Mouse (Mus musculus): Measurements from ENCODE around the gene Tbc1d21. TPM values are rescaled to one million over a fixed set of nuclear protein-coding genes. Genes with fewer than 3 reads are reported as not detected.

The Tbc1d21 gene
- polyA plus RNA-seq, 1 experiment from 2014 or later = not detected

GRCm38 (mm10) chr9:58388381-58388780 is 18.1 kb upstream of the Tbc1d21 start:
- Histone ChIP-seq H3K27ac (ENCODE audit: low read length) (no peak overlapping the region), H3K27me3 (ENCODE audit: control insufficient read depth, insufficient read depth, low read depth, low read length) (no peaks in the 10 kb centered on the region), H3K4me3 (ENCODE audit: low read depth, low read length) (no peak overlapping the region), H3K9ac (ENCODE audit: low read depth, low read length) (no peak overlapping the region), H3K4me1 (ENCODE audit: control insufficient read depth, insufficient read depth, low read length) (no peaks in the 10 kb centered on the region), H3K9me3 (replicated peaks; ENCODE audit: control insufficient read depth, low read length, poor library complexity, severe bottlenecking) (no peaks in the 10 kb centered on the region), H3K36me3 (ENCODE audit: control insufficient read depth, insufficient read depth, low read length) (no peaks in the 10 kb centered on the region), H3K4me2 (ENCODE audit: low read length) (no peak overlapping the region)
- ATAC-seq = no peak
- WGBS = 68% methylated on average over 3 of the region's 3 CpGs

- Histone ChIP-seq H3K36me3 (ENCODE audit: control insufficient read depth, insufficient read depth, low read length) (no peaks in the 10 kb centered on the region), H3K27ac (ENCODE audit: low read length) (no peak overlapping the region), H3K9me3 (replicated peaks; ENCODE audit: control insufficient read depth, low read length, poor library complexity, severe bottlenecking) (no peaks in the 10 kb centered on the region), H3K4me2 (ENCODE audit: low read length) (no peak overlapping the region), H3K9ac (ENCODE audit: low read depth, low read length) (no peak overlapping the region), H3K27me3 (ENCODE audit: control insufficient read depth, insufficient read depth, low read depth, low read length) (no peaks in the 10 kb centered on the region), H3K4me3 (ENCODE audit: low read depth, low read length) (no peak overlapping the region), H3K4me1 (ENCODE audit: control insufficient read depth, insufficient read depth, low read length) (peaks cover 3% of the 10 kb centered on the region)
- peak; percentile 71 for ATAC-seq
- 45% methylated on average over 4 of the region's 4 CpGs for WGBS
Observed at GRCm38 (mm10) chr9:58378878-58379277, 8.6 kb upstream of the Tbc1d21 start.

GRCm38 (mm10) chr9:58373912-58374431 is 3.7 kb upstream of the Tbc1d21 start:
- H3K27ac ChIP-seq (ENCODE audit: low read length) = no peak overlapping the region
- no peak overlapping the region for H3K9ac ChIP-seq (ENCODE audit: low read depth, low read length)
- H3K36me3 ChIP-seq (ENCODE audit: control insufficient read depth, insufficient read depth, low read length) = no peaks in the 10 kb centered on the region
- 52% methylated on average over 12 of the region's 12 CpGs for WGBS
- no peak overlapping the region for H3K4me3 ChIP-seq (ENCODE audit: low read depth, low read length)
- no peaks in the 10 kb centered on the region for H3K9me3 ChIP-seq (replicated peaks; ENCODE audit: control insufficient read depth, low read length, poor library complexity, severe bottlenecking)
- no peaks in the 10 kb centered on the region for H3K27me3 ChIP-seq (ENCODE audit: control insufficient read depth, insufficient read depth, low read depth, low read length)
- peaks cover 3% of the 10 kb centered on the region for H3K4me1 ChIP-seq (ENCODE audit: control insufficient read depth, insufficient read depth, low read length)
- ATAC-seq = no peak
- no peak overlapping the region for H3K4me2 ChIP-seq (ENCODE audit: low read length)

- no peaks in the 10 kb centered on the region for H3K9me3 ChIP-seq (replicated peaks; ENCODE audit: control insufficient read depth, low read length, poor library complexity, severe bottlenecking)
Observed at GRCm38 (mm10) chr9:58371914-58372313, 1.7 kb upstream of the Tbc1d21 start.

GRCm38 (mm10) chr9:58369644-58370043 is 611 bp downstream of the Tbc1d21 start:
- WGBS = 51% methylated on average over 6 of the region's 6 CpGs
- H3K9ac ChIP-seq (ENCODE audit: low read depth, low read length) = no peak overlapping the region
- H3K4me1 ChIP-seq (ENCODE audit: control insufficient read depth, insufficient read depth, low read length) = no peaks in the 10 kb centered on the region
- no peak for ATAC-seq
- no peaks in the 10 kb centered on the region for H3K9me3 ChIP-seq (replicated peaks; ENCODE audit: control insufficient read depth, low read length, poor library complexity, severe bottlenecking)
- no peaks in the 10 kb centered on the region for H3K36me3 ChIP-seq (ENCODE audit: control insufficient read depth, insufficient read depth, low read length)
- H3K27ac ChIP-seq (ENCODE audit: low read length) = no peak overlapping the region
- H3K27me3 ChIP-seq (ENCODE audit: control insufficient read depth, insufficient read depth, low read depth, low read length) = no peaks in the 10 kb centered on the region
- no peak overlapping the region for H3K4me2 ChIP-seq (ENCODE audit: low read length)
- H3K4me3 ChIP-seq (ENCODE audit: low read depth, low read length) = no peak overlapping the region

More at GRCm38 (mm10) chr9:58371914-58372313, 1.7 kb upstream of the Tbc1d21 start:
- Histone ChIP-seq H3K9ac (ENCODE audit: low read depth, low read length) (no peak overlapping the region), H3K4me1 (ENCODE audit: control insufficient read depth, insufficient read depth, low read length) (peaks cover 3% of the 10 kb centered on the region), H3K27ac (ENCODE audit: low read length) (no peak overlapping the region), H3K36me3 (ENCODE audit: control insufficient read depth, insufficient read depth, low read length) (no peaks in the 10 kb centered on the region), H3K4me3 (ENCODE audit: low read depth, low read length) (no peak overlapping the region), H3K4me2 (ENCODE audit: low read length) (no peak overlapping the region), H3K27me3 (ENCODE audit: control insufficient read depth, insufficient read depth, low read depth, low read length) (no peaks in the 10 kb centered on the region)
- ATAC-seq = no peak
- WGBS = 73% methylated on average over 8 of the region's 8 CpGs

GRCm38 (mm10) chr9:58364325-58364724 is 5.9 kb downstream of the Tbc1d21 start:
- no peak overlapping the region for H3K4me3 ChIP-seq (ENCODE audit: low read depth, low read length)
- H3K9me3 ChIP-seq (replicated peaks; ENCODE audit: control insufficient read depth, low read length, poor library complexity, severe bottlenecking) = no peaks in the 10 kb centered on the region
- no peaks in the 10 kb centered on the region for H3K36me3 ChIP-seq (ENCODE audit: control insufficient read depth, insufficient read depth, low read length)
- H3K9ac ChIP-seq (ENCODE audit: low read depth, low read length) = no peak overlapping the region
- no peaks in the 10 kb centered on the region for H3K27me3 ChIP-seq (ENCODE audit: control insufficient read depth, insufficient read depth, low read depth, low read length)
- no peaks in the 10 kb centered on the region for H3K4me1 ChIP-seq (ENCODE audit: control insufficient read depth, insufficient read depth, low read length)
- H3K4me2 ChIP-seq (ENCODE audit: low read length) = no peak overlapping the region
- WGBS = 81% methylated on average over 8 of the region's 8 CpGs
- no peak overlapping the region for H3K27ac ChIP-seq (ENCODE audit: low read length)
- ATAC-seq = no peak

GRCm38 (mm10) chr9:58361956-58362355 is 8.3 kb downstream of the Tbc1d21 start:
- no peak overlapping the region for H3K9ac ChIP-seq (ENCODE audit: low read depth, low read length)
- H3K4me2 ChIP-seq (ENCODE audit: low read length) = no peak overlapping the region
- ATAC-seq = no peak
- no peaks in the 10 kb centered on the region for H3K36me3 ChIP-seq (ENCODE audit: control insufficient read depth, insufficient read depth, low read length)
- no peaks in the 10 kb centered on the region for H3K9me3 ChIP-seq (replicated peaks; ENCODE audit: control insufficient read depth, low read length, poor library complexity, severe bottlenecking)
- no peak overlapping the region for H3K27ac ChIP-seq (ENCODE audit: low read length)
- H3K27me3 ChIP-seq (ENCODE audit: control insufficient read depth, insufficient read depth, low read depth, low read length) = no peaks in the 10 kb centered on the region
- H3K4me1 ChIP-seq (ENCODE audit: control insufficient read depth, insufficient read depth, low read length) = no peaks in the 10 kb centered on the region
- 85% methylated on average over 7 of the region's 7 CpGs for WGBS
- H3K4me3 ChIP-seq (ENCODE audit: low read depth, low read length) = no peak overlapping the region

- no peak for ATAC-seq
- WGBS = 94% methylated on average over 1 of the region's 1 CpGs
Observed at GRCm38 (mm10) chr9:58361373-58361772, 8.9 kb downstream of the Tbc1d21 start.

GRCm38 (mm10) chr9:58355262-58356050 is 14.8 kb downstream of the Tbc1d21 start:
- WGBS = 23% methylated on average over 6 of the region's 6 CpGs
- ATAC-seq = no peak
- peak overlapping the region; percentile 38; the same call in 1 of the 2 replicates for H3K27ac ChIP-seq (ENCODE audit: low read length)

More at GRCm38 (mm10) chr9:58361373-58361772, 8.9 kb downstream of the Tbc1d21 start:
- no peaks in the 10 kb centered on the region for H3K4me1 ChIP-seq (ENCODE audit: control insufficient read depth, insufficient read depth, low read length)
- H3K9me3 ChIP-seq (replicated peaks; ENCODE audit: control insufficient read depth, low read length, poor library complexity, severe bottlenecking) = no peaks in the 10 kb centered on the region
- H3K4me3 ChIP-seq (ENCODE audit: low read depth, low read length) = no peak overlapping the region
- H3K36me3 ChIP-seq (ENCODE audit: control insufficient read depth, insufficient read depth, low read length) = no peaks in the 10 kb centered on the region
- no peak overlapping the region for H3K27ac ChIP-seq (ENCODE audit: low read length)
- no peaks in the 10 kb centered on the region for H3K27me3 ChIP-seq (ENCODE audit: control insufficient read depth, insufficient read depth, low read depth, low read length)
- no peak overlapping the region for H3K9ac ChIP-seq (ENCODE audit: low read depth, low read length)
- no peak overlapping the region for H3K4me2 ChIP-seq (ENCODE audit: low read length)

More at GRCm38 (mm10) chr9:58355262-58356050, 14.8 kb downstream of the Tbc1d21 start:
- Histone ChIP-seq H3K27me3 (ENCODE audit: control insufficient read depth, insufficient read depth, low read depth, low read length) (no peaks in the 10 kb centered on the region), H3K4me1 (ENCODE audit: control insufficient read depth, insufficient read depth, low read length) (peaks cover 7% of the 10 kb centered on the region), H3K4me2 (ENCODE audit: low read length) (no peak overlapping the region), H3K9me3 (replicated peaks; ENCODE audit: control insufficient read depth, low read length, poor library complexity, severe bottlenecking) (no peaks in the 10 kb centered on the region), H3K9ac (ENCODE audit: low read depth, low read length) (no peak overlapping the region), H3K36me3 (ENCODE audit: control insufficient read depth, insufficient read depth, low read length) (no peaks in the 10 kb centered on the region), H3K4me3 (ENCODE audit: low read depth, low read length) (no peak overlapping the region)

All from midbrain, embryonic 16.5 days (tissue).